Mouse (Mus musculus) thymus, postnatal 4 days (tissue): Measurements from ENCODE around the gene Endog.

Experiments
- DNase-seq: peaks from one replicate; pipeline ENCODE4 v3.0.0; 2021

The Endog gene

GRCm38 (mm10) chr2:30212951-30213350 lies 41.7 kb downstream of the Endog start:
- no peak for DNase-seq

GRCm38 (mm10) chr2:30214745-30215144 lies 43.5 kb downstream of the Endog start:
- no peak for DNase-seq

GRCm38 (mm10) chr2:30215493-30215892 lies 44.2 kb downstream of the Endog start:
- DNase-seq = no peak

- DNase-seq = no peak
Observed at GRCm38 (mm10) chr2:30216293-30216692, 45.0 kb downstream of the Endog start.
